Mouse (Mus musculus) kidney, embryonic 16.5 days (tissue): ENCODE data around the gene Mtrex. TPM values are rescaled to one million over a fixed set of nuclear protein-coding genes. Genes with fewer than 3 reads are reported as not detected.
A peak's percentile ranks its signal among the peaks of the same experiment; 100 is the strongest.

Experiments used
- ATAC-seq: fragments of 200-750 bp; cut with Nextera tagmentation; 2 replicates; pipeline ENCODE4 v1.8.0; 2017; ENCODE audit warnings: moderate TSS enrichment; ENCODE audit not compliant: low FRiP score, low TSS enrichment
- H3K27ac ChIP-seq: fragments of 300-500 bp; sonication (generic); 2 replicates; pipeline ENCODE4 v1.5.1; 2014; ENCODE audit warnings: low read length
- H3K27me3 ChIP-seq: fragments of 300-500 bp; sonication (generic); 2 replicates; pipeline ENCODE4 v1.6.1; 2014; ENCODE audit warnings: low read length, control low read depth, mixed read lengths; ENCODE audit not compliant: insufficient read depth
- H3K36me3 ChIP-seq: fragments of 300-500 bp; sonication (generic); 2 replicates; pipeline ENCODE4 v1.6.1; 2014; ENCODE audit warnings: low read length, control low read depth, mixed read lengths; ENCODE audit not compliant: insufficient read depth
- H3K4me1 ChIP-seq: fragments of 300-500 bp; sonication (generic); 2 replicates; pipeline ENCODE4 v1.6.1; 2014; ENCODE audit warnings: low read length, control low read depth, mixed read lengths; ENCODE audit not compliant: insufficient read depth
- H3K4me2 ChIP-seq: fragments of 300-500 bp; sonication (generic); replicated peaks from 2 replicates; pipeline ENCODE4 v1.6.1; 2014; ENCODE audit warnings: low read depth, low read length
- H3K4me3 ChIP-seq: fragments of 300-500 bp; sonication (generic); 2 replicates; pipeline ENCODE4 v1.5.1; 2014; ENCODE audit warnings: mild to moderate bottlenecking, low read length
- H3K9ac ChIP-seq: fragments of 300-500 bp; sonication (generic); replicated peaks from 2 replicates; pipeline ENCODE4 v1.6.1; 2014; ENCODE audit warnings: low read length
- H3K9me3 ChIP-seq: fragments of 300-500 bp; sonication (generic); 2 replicates; pipeline ENCODE4 v1.6.1; 2016; ENCODE audit warnings: low read length, control low read depth
- WGBS: fragments of 180-500 bp; shearing (Covaris S2); extraction: QIAGEN DNeasy Blood & Tissue Kit; methylation state at CpG from one replicate; pipeline ENCODE4 v1.1.7; 2014; 5-methylcytosine and 5-hydroxymethylcytosine counted together
- polyA plus RNA-seq: library from polyadenylated mRNA; unstranded; fragments of >200 nt; fragmentation: Nextera tagmentation; extraction: Ambion mirVana; gene quantifications from 2 replicates; pipeline ENCODE4 v1.2.1, GENCODE M21; 2015

The Mtrex gene
- polyA plus RNA-seq, 1 experiment from 2014 or later, result 72.2 TPM

DNA sequence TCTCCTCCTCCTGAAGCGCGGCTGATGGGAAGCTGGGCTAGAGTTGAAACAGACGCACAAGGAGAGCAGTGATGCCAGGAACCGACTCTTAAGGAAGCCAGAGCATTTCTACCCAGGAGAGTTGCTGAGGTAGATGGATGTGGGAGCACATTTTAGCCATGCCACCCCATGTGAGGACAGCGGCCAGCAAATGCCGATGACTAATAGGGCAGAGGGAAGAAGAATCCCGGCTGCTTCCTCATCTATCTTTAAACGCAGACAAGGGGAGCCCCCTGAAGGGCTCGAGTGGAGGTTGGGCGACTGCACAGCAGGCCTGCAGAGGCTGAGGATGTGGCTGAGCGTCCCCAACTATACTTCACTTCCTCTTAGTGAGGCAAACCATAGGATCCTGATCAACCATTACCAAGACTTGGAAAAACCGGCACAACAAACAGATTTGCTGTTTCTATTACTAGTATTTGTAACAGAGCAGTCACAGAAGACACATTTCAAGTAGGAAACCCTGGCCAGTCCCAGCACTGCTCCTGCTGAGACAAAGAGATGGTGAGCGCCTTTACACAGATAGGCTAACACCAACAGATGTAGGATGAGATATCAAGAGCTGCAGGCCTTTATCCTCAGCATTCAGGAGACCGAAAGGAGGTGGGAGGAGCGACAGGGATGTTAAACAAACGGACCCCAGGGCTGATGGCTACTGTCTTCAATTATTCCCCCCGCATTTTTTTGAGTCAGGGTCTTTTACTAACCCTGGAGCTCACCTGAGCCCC is 55.5 kb downstream of the Mtrex start:
- H3K4me3 ChIP-seq, result no peak overlapping the region

DNA sequence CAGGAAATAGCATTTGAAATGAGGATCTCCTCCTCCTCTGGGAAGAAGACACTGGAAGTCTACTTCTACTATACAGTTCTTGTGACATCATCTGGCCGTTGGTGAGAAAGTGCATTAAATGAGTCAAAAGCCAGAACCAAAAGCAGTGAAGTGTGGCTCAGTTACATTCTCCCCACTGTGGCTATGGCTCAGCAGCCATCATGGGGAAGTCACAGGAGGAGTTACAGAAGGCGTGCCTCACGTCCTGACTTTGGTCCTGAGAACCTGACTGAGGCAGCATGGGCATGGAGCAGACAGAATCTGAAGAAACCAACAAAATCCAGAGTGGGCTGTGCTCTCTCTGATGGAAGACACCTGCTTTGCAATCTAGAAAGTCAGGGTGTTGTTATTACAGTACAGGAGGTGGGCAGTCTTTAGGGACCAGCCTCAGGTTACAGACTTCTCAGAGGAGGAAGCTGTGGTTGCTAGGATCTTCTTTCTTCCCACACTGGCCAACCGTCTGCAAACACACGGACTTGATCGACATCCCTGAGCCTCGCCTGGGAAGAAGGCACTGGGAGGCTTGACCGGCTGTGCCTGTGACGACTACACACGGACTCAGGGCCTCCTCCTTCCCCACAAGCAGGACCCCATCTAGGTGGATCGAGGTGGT is 57.0 kb downstream of the Mtrex start:
- Histone ChIP-seq H3K36me3 (peaks cover 76% of the 10 kb centered on the region), H3K4me2 (no peak overlapping the region), H3K27me3 (no peaks in the 10 kb centered on the region), H3K9ac (no peak overlapping the region), H3K9me3 (no peaks in the 10 kb centered on the region), H3K4me3 (no peak overlapping the region), H3K27ac (no peak overlapping the region), H3K4me1 (no peaks in the 10 kb centered on the region)
- 45% methylated on average over 11 of the region's 11 CpGs for WGBS
- peak; percentile 83 for ATAC-seq

More for the DNA sequence above, 55.5 kb downstream of the Mtrex start:
- H3K9ac ChIP-seq, result no peak overlapping the region
- no peaks in the 10 kb centered on the region for H3K4me1 ChIP-seq
- no peak overlapping the region for H3K27ac ChIP-seq
- no peak for ATAC-seq
- no peaks in the 10 kb centered on the region for H3K9me3 ChIP-seq
- WGBS, result 77% methylated on average over 17 of the region's 17 CpGs
- H3K36me3 ChIP-seq, result peaks cover 74% of the 10 kb centered on the region
- no peak overlapping the region for H3K4me2 ChIP-seq
- no peaks in the 10 kb centered on the region for H3K27me3 ChIP-seq

DNA sequence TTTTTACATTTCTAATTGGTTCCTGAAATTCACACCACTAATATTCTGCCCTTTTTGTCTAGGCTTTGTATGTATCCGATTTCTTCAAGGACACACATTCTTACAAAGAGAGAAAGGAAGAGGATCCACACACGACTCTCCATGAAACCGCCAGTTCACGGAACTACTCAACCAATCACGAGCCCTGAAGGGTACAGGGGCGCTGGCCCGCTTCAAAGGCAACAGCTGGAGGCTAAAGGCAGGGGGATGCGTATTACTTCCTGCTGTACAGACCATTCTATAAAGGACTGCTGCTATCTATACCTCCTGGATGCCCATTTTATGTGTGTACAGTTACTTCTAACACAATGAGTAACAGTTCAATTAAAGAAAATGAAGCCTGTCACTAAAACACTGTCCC is 59.8 kb downstream of the Mtrex start:
- Histone ChIP-seq H3K4me3 (no peak overlapping the region), H3K27me3 (no peaks in the 10 kb centered on the region), H3K27ac (no peak overlapping the region), H3K4me2 (no peak overlapping the region), H3K4me1 (no peaks in the 10 kb centered on the region), H3K9ac (no peak overlapping the region), H3K9me3 (no peaks in the 10 kb centered on the region), H3K36me3 (peaks cover 64% of the 10 kb centered on the region)
- WGBS, result 80% methylated on average over 8 of the region's 8 CpGs
- no peak for ATAC-seq

DNA sequence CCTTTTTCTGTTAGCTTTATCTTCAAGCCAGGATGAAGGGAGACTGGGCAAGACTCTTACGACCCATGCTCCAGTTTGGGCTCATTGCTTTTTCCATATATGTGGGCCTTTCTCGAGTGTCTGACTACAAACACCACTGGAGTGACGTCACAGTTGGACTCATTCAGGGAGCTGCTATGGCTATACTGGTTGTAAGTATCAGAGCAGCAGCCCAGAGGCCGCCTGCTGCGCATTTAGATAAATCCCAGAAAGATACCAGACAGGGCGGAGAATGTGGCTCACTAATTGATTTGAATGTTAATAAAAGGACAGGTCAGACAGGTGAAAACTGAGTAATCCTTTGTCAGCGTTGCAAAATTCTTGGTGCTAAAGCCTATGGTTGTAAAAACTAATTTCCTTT is 60.4 kb downstream of the Mtrex start:
- Histone ChIP-seq H3K9me3 (no peaks in the 10 kb centered on the region), H3K4me3 (no peak overlapping the region), H3K27me3 (no peaks in the 10 kb centered on the region), H3K4me1 (no peaks in the 10 kb centered on the region; the same call in 1 of the 2 replicates), H3K4me2 (no peak overlapping the region), H3K36me3 (peaks cover 58% of the 10 kb centered on the region), H3K27ac (no peak overlapping the region), H3K9ac (no peak overlapping the region)
- no peak for ATAC-seq
- WGBS, result 86% methylated on average over 7 of the region's 7 CpGs

DNA sequence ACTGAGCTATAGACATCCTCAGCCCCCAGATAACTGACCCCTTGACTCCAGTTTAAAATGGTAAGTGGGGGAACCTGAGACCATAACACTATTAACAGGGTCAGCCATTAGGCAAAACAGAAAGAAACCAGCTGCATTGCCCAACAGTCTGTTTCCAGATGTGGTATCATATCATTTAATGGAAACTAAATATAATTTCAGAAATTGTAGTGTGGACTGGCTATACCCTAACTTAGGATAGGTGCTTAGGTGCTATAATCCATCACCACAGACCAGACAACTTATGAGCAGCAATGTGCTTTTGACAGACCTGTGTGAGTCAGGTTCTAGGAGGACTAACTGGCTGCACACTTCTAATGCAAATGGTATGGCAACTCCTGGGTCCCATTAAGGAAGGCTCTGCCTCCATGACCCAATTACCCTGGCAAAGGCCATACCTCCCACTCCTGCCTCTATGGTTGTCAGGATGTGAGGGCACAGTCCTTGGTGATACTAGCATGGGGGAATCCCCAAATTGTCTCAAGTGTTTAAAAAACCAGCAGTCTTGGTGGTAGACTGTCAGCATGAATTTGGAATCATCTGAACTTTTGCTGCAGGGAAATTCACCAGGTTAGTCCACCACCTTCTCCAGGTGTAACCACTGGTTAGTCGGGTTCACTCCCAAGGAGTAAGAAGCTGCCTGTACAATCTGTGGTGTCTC is 64.1 kb downstream of the Mtrex start:
- Histone ChIP-seq H3K36me3 (peaks cover 42% of the 10 kb centered on the region), H3K9ac (no peak overlapping the region), H3K27ac (no peak overlapping the region), H3K4me3 (no peak overlapping the region), H3K27me3 (no peaks in the 10 kb centered on the region), H3K4me1 (no peaks in the 10 kb centered on the region; the same call in 1 of the 2 replicates), H3K9me3 (no peaks in the 10 kb centered on the region), H3K4me2 (no peak overlapping the region)
- no peak for ATAC-seq
- 91% methylated on average over 1 of the region's 1 CpGs for whole genome bisulfite sequencing

DNA sequence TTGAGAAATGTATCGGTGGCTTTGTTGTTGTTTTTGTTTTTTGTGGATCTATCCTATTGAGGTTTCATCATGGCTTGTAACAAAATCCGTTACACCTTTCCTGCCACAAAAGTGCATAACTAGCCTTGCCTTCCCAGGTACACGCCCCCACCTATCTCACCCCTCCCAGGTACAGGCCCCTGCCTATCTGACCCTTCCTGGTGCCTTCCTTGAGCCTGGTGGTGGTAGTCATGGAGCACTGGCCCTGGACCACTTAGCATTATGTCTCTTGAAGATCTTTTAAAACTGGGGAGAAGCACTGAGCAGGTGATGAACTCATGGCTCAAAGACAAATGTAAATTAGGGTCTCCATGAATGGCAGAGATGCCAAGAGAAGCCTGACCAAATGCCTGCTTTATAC is 64.9 kb downstream of the Mtrex start:
- H3K36me3 ChIP-seq, result peaks cover 35% of the 10 kb centered on the region
- H3K4me1 ChIP-seq, result no peaks in the 10 kb centered on the region; the same call in 1 of the 2 replicates
- no peak overlapping the region for H3K9ac ChIP-seq
- no peak overlapping the region for H3K27ac ChIP-seq
- no peak overlapping the region for H3K4me2 ChIP-seq
- no peak for ATAC-seq
- no peak overlapping the region for H3K4me3 ChIP-seq
- H3K27me3 ChIP-seq, result no peaks in the 10 kb centered on the region
- H3K9me3 ChIP-seq, result no peaks in the 10 kb centered on the region
- 82% methylated on average over 3 of the region's 3 CpGs for WGBS

DNA sequence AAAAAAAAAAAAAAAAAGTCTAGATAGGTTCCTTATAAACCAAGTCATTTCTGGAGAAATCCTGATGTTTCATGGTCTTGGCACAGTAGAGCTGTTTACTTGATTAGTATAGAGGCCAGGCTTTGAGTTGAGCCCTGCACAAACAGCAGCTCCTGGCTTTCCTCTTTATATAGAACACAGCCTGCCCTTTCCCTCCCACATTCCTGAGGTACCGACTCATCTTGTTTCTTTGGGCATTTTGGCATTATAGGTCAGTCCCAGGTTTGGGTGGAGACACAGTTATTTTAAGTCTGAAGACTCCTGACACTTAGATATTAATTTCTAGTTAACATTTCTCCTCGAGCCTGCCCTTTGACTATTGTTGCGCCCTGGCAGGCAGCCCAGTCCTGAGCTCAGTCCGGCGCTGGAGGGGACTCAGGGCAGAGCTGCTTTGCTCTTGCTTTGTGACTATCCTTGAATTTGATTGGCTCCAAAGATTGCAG is 65.3 kb downstream of the Mtrex start:
- Histone ChIP-seq H3K27ac (no peak overlapping the region; the same call in 1 of the 2 replicates), H3K4me2 (no peak overlapping the region), H3K36me3 (peaks cover 35% of the 10 kb centered on the region), H3K27me3 (no peaks in the 10 kb centered on the region), H3K9ac (no peak overlapping the region), H3K4me3 (no peak overlapping the region), H3K4me1 (no peaks in the 10 kb centered on the region; the same call in 1 of the 2 replicates), H3K9me3 (no peaks in the 10 kb centered on the region)
- peak; percentile 54; the same call in 1 of the 2 replicates for ATAC-seq
- WGBS, result 45% methylated on average over 5 of the region's 5 CpGs

DNA sequence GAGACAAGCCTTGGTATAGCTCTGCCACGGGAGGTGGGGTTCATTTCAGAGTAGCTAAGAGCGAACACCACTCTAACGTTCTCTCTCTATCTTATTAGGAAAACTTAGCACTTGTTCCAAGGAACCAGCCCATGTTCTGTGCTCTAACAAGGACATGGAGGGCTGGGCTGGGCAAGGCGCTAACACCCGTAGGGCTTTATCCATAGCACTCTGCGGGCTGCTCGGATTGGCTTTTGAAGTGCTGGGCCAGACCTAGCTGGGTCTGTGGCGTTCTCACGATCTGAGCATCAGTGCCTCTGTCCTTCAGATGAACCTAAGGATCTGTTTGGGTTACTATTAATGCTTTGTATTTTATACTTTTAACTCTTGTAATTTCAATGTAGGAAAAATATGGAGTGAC is 66.3 kb downstream of the Mtrex start:
- no peak overlapping the region for H3K4me3 ChIP-seq
- H3K27me3 ChIP-seq, result no peaks in the 10 kb centered on the region
- no peak overlapping the region for H3K9ac ChIP-seq
- H3K4me1 ChIP-seq, result no peaks in the 10 kb centered on the region; the same call in 1 of the 2 replicates
- no peak overlapping the region for H3K4me2 ChIP-seq
- ATAC-seq, result no peak
- H3K27ac ChIP-seq, result no peak overlapping the region
- H3K36me3 ChIP-seq, result peaks cover 35% of the 10 kb centered on the region
- H3K9me3 ChIP-seq, result no peaks in the 10 kb centered on the region
- WGBS, result 93% methylated on average over 9 of the region's 9 CpGs

DNA sequence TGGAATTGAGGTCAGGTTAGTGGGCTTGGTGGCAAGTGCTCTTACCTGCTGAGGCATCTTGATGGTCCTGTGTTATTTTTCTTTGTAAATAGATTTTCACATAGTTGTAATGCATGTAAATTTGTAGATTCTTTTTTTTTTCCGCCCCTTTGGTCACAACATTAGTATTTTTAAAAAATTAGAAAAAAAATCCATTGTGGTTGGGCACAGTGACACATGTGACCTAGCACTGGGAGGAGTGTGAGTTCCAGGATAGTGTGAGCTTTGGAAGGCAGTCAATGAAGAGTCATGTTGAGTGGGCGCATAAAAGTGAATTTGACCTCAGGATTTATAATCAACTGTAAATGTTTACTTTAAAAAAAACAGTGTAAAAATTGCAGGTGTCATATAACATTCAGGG is 66.8 kb downstream of the Mtrex start:
- H3K27ac ChIP-seq, result no peak overlapping the region
- no peak for ATAC-seq
- H3K4me3 ChIP-seq, result no peak overlapping the region
- H3K9me3 ChIP-seq, result no peaks in the 10 kb centered on the region
- no peak overlapping the region for H3K9ac ChIP-seq
- H3K36me3 ChIP-seq, result peaks cover 30% of the 10 kb centered on the region
- H3K4me1 ChIP-seq, result no peaks in the 10 kb centered on the region; the same call in 1 of the 2 replicates
- 87% methylated on average over 2 of the region's 2 CpGs for WGBS
- H3K4me2 ChIP-seq, result no peak overlapping the region
- H3K27me3 ChIP-seq, result no peaks in the 10 kb centered on the region
